Mouse (Mus musculus): ENCODE data around the gene Tmem119.

GRCm38 (mm10) chr5:113790453-113791196, 9.7 kb downstream of the Tmem119 start:
- TF ChIP-seq EP300 (IDR thresholded peaks at IDR 0.05; ENCODE audit: insufficient read depth, low read depth, low read length) (no peak), CTCF (IDR thresholded peaks at IDR 0.05; ENCODE audit: low read depth, low read length) (no peak), POLR2A (IDR thresholded peaks at IDR 0.05; ENCODE audit: insufficient read depth, low read length) (no peak)
